Mouse (Mus musculus): ENCODE measurements around the gene Pip5k1b. TPM values are rescaled to one million over a fixed set of nuclear protein-coding genes. Genes with fewer than 3 reads are reported as not detected.

Gene Pip5k1b
- polyA plus RNA-seq, 1 experiment from 2014 or later: 2.7 TPM

GRCm38 (mm10) chr19:24271746-24272426, 283.8 kb downstream of the Pip5k1b start:
- WGBS: 39% methylated on average over 16 of the region's 16 CpGs
- no peaks in the 10 kb centered on the region for H3K36me3 ChIP-seq
- no peak overlapping the region for H3K27ac ChIP-seq (replicated peaks)
- ATAC-seq (ENCODE audit: low FRiP score, low read depth): peak; percentile 73
- H3K4me3 ChIP-seq: no peak overlapping the region
- no peak overlapping the region for H3K9ac ChIP-seq (replicated peaks)
- H3K27me3 ChIP-seq: no peaks in the 10 kb centered on the region
- no peaks in the 10 kb centered on the region for H3K9me3 ChIP-seq
- H3K4me1 ChIP-seq: peaks cover 37% of the 10 kb centered on the region
- H3K4me2 ChIP-seq (replicated peaks): peak overlapping the region; percentile 38

GRCm38 (mm10) chr19:24271326-24271725, 284.3 kb downstream of the Pip5k1b start:
- no peak overlapping the region for H3K9ac ChIP-seq (replicated peaks)
- H3K4me2 ChIP-seq (replicated peaks): peak overlapping the region; percentile 38
- peaks cover 37% of the 10 kb centered on the region for H3K4me1 ChIP-seq
- H3K27ac ChIP-seq (replicated peaks): no peak overlapping the region
- no peaks in the 10 kb centered on the region for H3K9me3 ChIP-seq
- ATAC-seq (ENCODE audit: low FRiP score, low read depth): peak; percentile 76
- no peak overlapping the region for H3K4me3 ChIP-seq
- 24% methylated on average over 7 of the region's 7 CpGs for WGBS
- no peaks in the 10 kb centered on the region for H3K27me3 ChIP-seq
- H3K36me3 ChIP-seq: no peaks in the 10 kb centered on the region

- peak; percentile 66 for ATAC-seq (ENCODE audit: low FRiP score, low read depth)
- Histone ChIP-seq H3K9ac (replicated peaks) (no peak overlapping the region), H3K4me2 (replicated peaks) (no peak overlapping the region; the same call in 1 of the 2 replicates), H3K27ac (replicated peaks) (peak overlapping the region; percentile 73), H3K4me3 (no peak overlapping the region), H3K9me3 (no peaks in the 10 kb centered on the region), H3K36me3 (peaks cover 15% of the 10 kb centered on the region; the same call in 1 of the 2 replicates), H3K4me1 (peaks cover 37% of the 10 kb centered on the region), H3K27me3 (no peaks in the 10 kb centered on the region)
- 20% methylated on average over 4 of the region's 4 CpGs for WGBS
Measured at GRCm38 (mm10) chr19:24268531-24268930, 287.1 kb downstream of the Pip5k1b start.

GRCm38 (mm10) chr19:24266046-24266830, 289.4 kb downstream of the Pip5k1b start:
- Histone ChIP-seq H3K27me3 (no peaks in the 10 kb centered on the region), H3K4me3 (no peak overlapping the region), H3K27ac (replicated peaks) (no peak overlapping the region), H3K4me1 (peaks cover 33% of the 10 kb centered on the region), H3K9me3 (no peaks in the 10 kb centered on the region), H3K9ac (replicated peaks) (no peak overlapping the region), H3K36me3 (peaks cover 21% of the 10 kb centered on the region; the same call in 1 of the 2 replicates), H3K4me2 (replicated peaks) (no peak overlapping the region)
- 90% methylated on average over 7 of the region's 7 CpGs for WGBS
- no peak for ATAC-seq (ENCODE audit: low FRiP score, low read depth)

- Histone ChIP-seq H3K4me2 (replicated peaks) (no peak overlapping the region), H3K4me3 (no peak overlapping the region), H3K27me3 (no peaks in the 10 kb centered on the region), H3K9me3 (no peaks in the 10 kb centered on the region), H3K4me1 (peaks cover 25% of the 10 kb centered on the region), H3K9ac (replicated peaks) (no peak overlapping the region), H3K36me3 (peaks cover 21% of the 10 kb centered on the region; the same call in 1 of the 2 replicates), H3K27ac (replicated peaks) (no peak overlapping the region)
- 49% methylated on average over 7 of the region's 7 CpGs for WGBS
- peak; percentile 57; the same call in 1 of the 2 replicates for ATAC-seq (ENCODE audit: low FRiP score, low read depth)
Measured at GRCm38 (mm10) chr19:24264991-24265390, 290.7 kb downstream of the Pip5k1b start.

- Histone ChIP-seq H3K4me1 (peaks cover 11% of the 10 kb centered on the region), H3K36me3 (peaks cover 21% of the 10 kb centered on the region; the same call in 1 of the 2 replicates), H3K9ac (replicated peaks) (no peak overlapping the region), H3K4me2 (replicated peaks) (no peak overlapping the region), H3K27ac (replicated peaks) (no peak overlapping the region), H3K27me3 (no peaks in the 10 kb centered on the region), H3K4me3 (no peak overlapping the region), H3K9me3 (no peaks in the 10 kb centered on the region)
- ATAC-seq (ENCODE audit: low FRiP score, low read depth): no peak
- WGBS: 92% methylated on average over 14 of the region's 14 CpGs
Measured at GRCm38 (mm10) chr19:24262736-24263135, 292.9 kb downstream of the Pip5k1b start.

GRCm38 (mm10) chr19:24259390-24260351, 296.0 kb downstream of the Pip5k1b start:
- no peak overlapping the region for H3K4me2 ChIP-seq (replicated peaks)
- 0 out of 2 replicates have a peak, but pooled peaks have one; percentile 52 for ATAC-seq (ENCODE audit: low FRiP score, low read depth)
- WGBS: 73% methylated on average over 12 of the region's 12 CpGs
- H3K4me1 ChIP-seq: peaks cover 7% of the 10 kb centered on the region
- H3K27me3 ChIP-seq: no peaks in the 10 kb centered on the region
- no peak overlapping the region for H3K9ac ChIP-seq (replicated peaks)
- no peaks in the 10 kb centered on the region for H3K9me3 ChIP-seq
- peak overlapping the region; percentile 54 for H3K27ac ChIP-seq (replicated peaks)
- H3K4me3 ChIP-seq: no peak overlapping the region
- H3K36me3 ChIP-seq: 0 out of 2 replicates have a peak, but pooled peaks cover 12% of the 10 kb centered on the region

- Histone ChIP-seq H3K4me2 (replicated peaks) (no peak overlapping the region), H3K9me3 (no peaks in the 10 kb centered on the region), H3K4me3 (no peak overlapping the region), H3K9ac (replicated peaks) (no peak overlapping the region), H3K4me1 (peaks cover 10% of the 10 kb centered on the region), H3K36me3 (0 out of 2 replicates have a peak, but pooled peaks cover 6% of the 10 kb centered on the region), H3K27me3 (no peaks in the 10 kb centered on the region), H3K27ac (replicated peaks) (no peak overlapping the region)
- WGBS: 79% methylated on average over 5 of the region's 5 CpGs
- no peak for ATAC-seq (ENCODE audit: low FRiP score, low read depth)
Measured at GRCm38 (mm10) chr19:24258368-24258767, 297.3 kb downstream of the Pip5k1b start.

GRCm38 (mm10) chr19:24257962-24258361, 297.7 kb downstream of the Pip5k1b start:
- H3K36me3 ChIP-seq: 0 out of 2 replicates have a peak, but pooled peaks cover 6% of the 10 kb centered on the region
- H3K9me3 ChIP-seq: no peaks in the 10 kb centered on the region
- H3K27me3 ChIP-seq: no peaks in the 10 kb centered on the region
- no peak for ATAC-seq (ENCODE audit: low FRiP score, low read depth)
- peaks cover 10% of the 10 kb centered on the region for H3K4me1 ChIP-seq
- WGBS: 96% methylated on average over 6 of the region's 6 CpGs
- H3K4me2 ChIP-seq (replicated peaks): no peak overlapping the region
- no peak overlapping the region for H3K9ac ChIP-seq (replicated peaks)
- no peak overlapping the region for H3K27ac ChIP-seq (replicated peaks)
- no peak overlapping the region for H3K4me3 ChIP-seq

- WGBS: 35% methylated on average over 9 of the region's 9 CpGs
- Histone ChIP-seq H3K27me3 (no peaks in the 10 kb centered on the region), H3K36me3 (no peaks in the 10 kb centered on the region), H3K9ac (replicated peaks) (no peak overlapping the region), H3K4me3 (no peak overlapping the region), H3K9me3 (no peaks in the 10 kb centered on the region), H3K4me1 (peaks cover 11% of the 10 kb centered on the region), H3K27ac (replicated peaks) (no peak overlapping the region), H3K4me2 (replicated peaks) (no peak overlapping the region)
- ATAC-seq (ENCODE audit: low FRiP score, low read depth): no peak
Measured at GRCm38 (mm10) chr19:24253657-24254260, 301.9 kb downstream of the Pip5k1b start.

GRCm38 (mm10) chr19:24251869-24252268, 303.8 kb downstream of the Pip5k1b start:
- no peak overlapping the region for H3K4me2 ChIP-seq (replicated peaks)
- WGBS: 12% methylated on average over 6 of the region's 6 CpGs

More at GRCm38 (mm10) chr19:24251869-24252268, 303.8 kb downstream of the Pip5k1b start:
- H3K27me3 ChIP-seq: no peaks in the 10 kb centered on the region
- H3K36me3 ChIP-seq: no peaks in the 10 kb centered on the region
- no peaks in the 10 kb centered on the region for H3K9me3 ChIP-seq
- peaks cover 11% of the 10 kb centered on the region for H3K4me1 ChIP-seq
- H3K4me3 ChIP-seq: no peak overlapping the region
- no peak overlapping the region for H3K27ac ChIP-seq (replicated peaks)
- H3K9ac ChIP-seq (replicated peaks): no peak overlapping the region
- no peak for ATAC-seq (ENCODE audit: low FRiP score, low read depth)
